Mouse (Mus musculus): ENCODE measurements around the gene Arhgef7. TPM values are rescaled to one million over a fixed set of nuclear protein-coding genes. Genes with fewer than 3 reads are reported as not detected.

Arhgef7 gene
- total RNA-seq, 4 experiments from 2014 or later = 98.8 to 109 (median 103) TPM

GRCm38 (mm10) chr8:11762048-11762447 is 34.5 kb downstream of the Arhgef7 start:
- no peak for DNase-seq (ENCODE audit: low spot score in 2 of 2)

- DNase-seq (ENCODE audit: low spot score in 2 of 2) = no peak
Observed at GRCm38 (mm10) chr8:11762821-11763220, 35.3 kb downstream of the Arhgef7 start.

GRCm38 (mm10) chr8:11767213-11767840 is 39.8 kb downstream of the Arhgef7 start:
- DNase-seq (ENCODE audit: low spot score in 2 of 2) = no peak

- DNase-seq (ENCODE audit: low spot score in 2 of 2) = no peak
Observed at GRCm38 (mm10) chr8:11770001-11770400, 42.5 kb downstream of the Arhgef7 start.

- DNase-seq (ENCODE audit: low spot score in 2 of 2) = no peak
Observed at GRCm38 (mm10) chr8:11770521-11771080, 43.1 kb downstream of the Arhgef7 start.

GRCm38 (mm10) chr8:11771608-11772007 is 44.1 kb downstream of the Arhgef7 start:
- DNase-seq (ENCODE audit: low spot score in 2 of 2) = no peak

- DNase-seq (ENCODE audit: low spot score in 2 of 2) = no peak
Observed at GRCm38 (mm10) chr8:11774195-11775076, 46.9 kb downstream of the Arhgef7 start.

- no peak for DNase-seq (ENCODE audit: low spot score in 2 of 2)
Observed at GRCm38 (mm10) chr8:11775889-11776288, 48.4 kb downstream of the Arhgef7 start.

GRCm38 (mm10) chr8:11776451-11777180 is 49.1 kb downstream of the Arhgef7 start:
- no peak for DNase-seq (ENCODE audit: low spot score in 2 of 2)

- DNase-seq (ENCODE audit: low spot score in 2 of 2) = no peak
Observed at GRCm38 (mm10) chr8:11777201-11777600, 49.7 kb downstream of the Arhgef7 start.

GRCm38 (mm10) chr8:11778646-11779433 is 51.3 kb downstream of the Arhgef7 start:
- no peak for DNase-seq (ENCODE audit: low spot score in 2 of 2)

- DNase-seq (ENCODE audit: low spot score in 2 of 2) = no peak
Observed at GRCm38 (mm10) chr8:11779844-11780634, 52.5 kb downstream of the Arhgef7 start.

GRCm38 (mm10) chr8:11780641-11781040 is 53.1 kb downstream of the Arhgef7 start:
- DNase-seq (ENCODE audit: low spot score in 2 of 2) = no peak

- no peak for DNase-seq (ENCODE audit: low spot score in 2 of 2)
Observed at GRCm38 (mm10) chr8:11782607-11783006, 55.1 kb downstream of the Arhgef7 start.

GRCm38 (mm10) chr8:11783861-11784594 is 56.5 kb downstream of the Arhgef7 start:
- no peak for DNase-seq (ENCODE audit: low spot score in 2 of 2)

- DNase-seq (ENCODE audit: low spot score in 2 of 2) = no peak
Observed at GRCm38 (mm10) chr8:11785121-11785520, 57.6 kb downstream of the Arhgef7 start.

GRCm38 (mm10) chr8:11785539-11786046 is 58.1 kb downstream of the Arhgef7 start:
- no peak for DNase-seq (ENCODE audit: low spot score in 2 of 2)

GRCm38 (mm10) chr8:11788252-11788651 is 60.7 kb downstream of the Arhgef7 start:
- no peak for DNase-seq (ENCODE audit: low spot score in 2 of 2)

GRCm38 (mm10) chr8:11789168-11789567 is 61.6 kb downstream of the Arhgef7 start:
- no peak for DNase-seq (ENCODE audit: low spot score in 2 of 2)

All from left cerebral cortex, adult 8-10 months (tissue).